Mouse (Mus musculus) testis, adult 2 months (tissue): ENCODE data around the gene L3mbtl4.

Experiments
- CTCF ChIP-seq: fragments of 200-500 bp; IDR thresholded peaks from 2 replicates; pipeline ENCODE4 v1.5.1; 2012; ENCODE audit warnings: low read depth, mild to moderate bottlenecking, inconsistent platforms, low read length, moderate library complexity; ENCODE audit not compliant: control insufficient read depth, insufficient read depth, insufficient replicate concordance
- POLR2A ChIP-seq: fragments of 200-500 bp; IDR thresholded peaks from 2 replicates; pipeline ENCODE4 v1.6.1; 2012; ENCODE audit warnings: low read depth, mild to moderate bottlenecking, inconsistent platforms, low read length, moderate library complexity; ENCODE audit not compliant: control insufficient read depth

GRCm38 (mm10) chr17:68280915-68281314 lies 7.3 kb downstream of the L3mbtl4 start:
- TF ChIP-seq POLR2A (no peak), CTCF (no peak)
